Mouse (Mus musculus) hindbrain, embryonic 15.5 days (tissue): Measurements from ENCODE around the gene Fam189a2. TPM values are rescaled to one million over a fixed set of nuclear protein-coding genes. Genes with fewer than 3 reads are reported as not detected.

Experiments used
- ATAC-seq: fragments of 200-750 bp; cut with Nextera tagmentation; 2 replicates; pipeline ENCODE4 v1.8.0; 2017; ENCODE audit warnings: low read depth, moderate number of reproducible peaks, moderate TSS enrichment; ENCODE audit not compliant: low FRiP score
- H3K27ac ChIP-seq: fragments of 300-500 bp; sonication (generic); replicated peaks from 2 replicates; pipeline ENCODE4 v1.5.1; 2015; ENCODE audit warnings: mild to moderate bottlenecking, inconsistent platforms
- H3K27me3 ChIP-seq: fragments of 300-500 bp; sonication (generic); 2 replicates; pipeline ENCODE4 v1.6.1; 2015; ENCODE audit warnings: control low read depth, inconsistent platforms
- H3K36me3 ChIP-seq: fragments of 300-500 bp; sonication (generic); 2 replicates; pipeline ENCODE4 v1.6.1; 2015; ENCODE audit warnings: control low read depth, inconsistent platforms
- H3K4me1 ChIP-seq: fragments of 300-500 bp; sonication (generic); replicated peaks from 2 replicates; pipeline ENCODE4 v1.6.1; 2015; ENCODE audit warnings: control low read depth, inconsistent platforms
- H3K4me2 ChIP-seq: fragments of 300-500 bp; sonication (generic); 2 replicates; pipeline ENCODE4 v1.6.1; 2015; ENCODE audit warnings: moderate library complexity, mild to moderate bottlenecking, inconsistent platforms
- H3K4me3 ChIP-seq: fragments of 300-500 bp; sonication (generic); 2 replicates; pipeline ENCODE4 v1.5.1; 2015; ENCODE audit warnings: mild to moderate bottlenecking, inconsistent platforms
- H3K9ac ChIP-seq: fragments of 300-500 bp; sonication (generic); 2 replicates; pipeline ENCODE4 v1.6.1; 2015; ENCODE audit warnings: inconsistent platforms
- H3K9me3 ChIP-seq: fragments of 300-500 bp; sonication (generic); 2 replicates; pipeline ENCODE4 v1.6.1; 2016; ENCODE audit warnings: control low read depth, inconsistent platforms
- WGBS: fragments of 180-500 bp; shearing (Covaris S2); methylation state at CpG from one replicate; pipeline ENCODE4 v1.1.7; 2015; 5-methylcytosine and 5-hydroxymethylcytosine counted together
- polyA plus RNA-seq: library from polyadenylated mRNA; unstranded; fragments of >200 nt; fragmentation: Nextera tagmentation; extraction: Ambion mirVana; gene quantifications from 2 replicates; pipeline ENCODE4 v1.2.1, GENCODE M21; 2015

The Fam189a2 gene
- polyA plus RNA-seq, 1 experiment from 2014 or later, result 2.4 TPM

- 95% methylated on average over 8 of the region's 8 CpGs for WGBS
- H3K4me1 ChIP-seq, result peaks cover 14% of the 10 kb centered on the region
- H3K9me3 ChIP-seq, result no peaks in the 10 kb centered on the region
- H3K4me2 ChIP-seq, result no peak overlapping the region
- no peaks in the 10 kb centered on the region for H3K27me3 ChIP-seq
- H3K36me3 ChIP-seq, result no peaks in the 10 kb centered on the region
- no peak overlapping the region for H3K27ac ChIP-seq
- ATAC-seq, result no peak
- H3K4me3 ChIP-seq, result no peak overlapping the region
- H3K9ac ChIP-seq, result no peak overlapping the region
Measured at GRCm38 (mm10) chr19:23955461-23955860, 75.4 kb downstream of the Fam189a2 start.

DNA sequence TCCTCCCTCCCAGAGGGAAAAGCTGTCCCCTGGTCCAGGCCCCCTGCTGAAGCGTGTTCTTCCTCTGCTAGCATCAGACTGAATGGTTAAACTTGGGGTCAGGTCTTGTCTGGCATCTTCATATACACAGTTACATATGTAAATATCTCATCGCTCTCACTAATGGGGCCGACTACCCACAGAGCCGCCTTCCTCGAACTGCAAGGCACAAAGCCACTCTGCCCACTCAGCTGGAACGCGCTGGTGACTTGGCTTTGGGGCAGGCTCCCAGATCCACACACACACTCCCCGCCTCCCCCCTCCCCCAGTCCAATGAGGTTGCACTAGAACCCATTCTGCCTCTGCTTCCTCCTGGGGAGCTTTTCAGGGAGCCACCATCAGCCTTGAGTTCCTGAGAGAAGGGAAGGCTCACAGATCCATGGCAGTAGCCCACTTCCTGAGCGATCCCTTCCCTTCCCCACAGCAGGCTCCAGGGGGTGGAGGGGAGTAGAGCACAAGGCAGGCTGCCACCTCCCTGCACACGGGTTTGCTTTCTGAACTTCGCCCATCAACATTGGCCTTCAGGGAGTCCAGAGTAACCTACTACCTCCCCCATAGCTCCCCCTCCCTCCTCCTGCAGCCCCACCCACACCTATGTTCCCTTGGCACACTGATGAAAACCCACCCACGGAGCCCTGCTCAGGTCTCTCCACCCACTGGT is 82.4 kb downstream of the Fam189a2 start:
- WGBS, result 20% methylated on average over 12 of the region's 12 CpGs
- ATAC-seq, result peak; percentile 57; the same call in 1 of the 2 replicates
- Histone ChIP-seq H3K9ac (no peak overlapping the region), H3K27me3 (no peaks in the 10 kb centered on the region), H3K9me3 (no peaks in the 10 kb centered on the region), H3K4me1 (peaks cover 3% of the 10 kb centered on the region; the same call in 1 of the 2 replicates), H3K27ac (no peak overlapping the region), H3K36me3 (peaks cover 34% of the 10 kb centered on the region), H3K4me3 (no peak overlapping the region), H3K4me2 (no peak overlapping the region)

DNA sequence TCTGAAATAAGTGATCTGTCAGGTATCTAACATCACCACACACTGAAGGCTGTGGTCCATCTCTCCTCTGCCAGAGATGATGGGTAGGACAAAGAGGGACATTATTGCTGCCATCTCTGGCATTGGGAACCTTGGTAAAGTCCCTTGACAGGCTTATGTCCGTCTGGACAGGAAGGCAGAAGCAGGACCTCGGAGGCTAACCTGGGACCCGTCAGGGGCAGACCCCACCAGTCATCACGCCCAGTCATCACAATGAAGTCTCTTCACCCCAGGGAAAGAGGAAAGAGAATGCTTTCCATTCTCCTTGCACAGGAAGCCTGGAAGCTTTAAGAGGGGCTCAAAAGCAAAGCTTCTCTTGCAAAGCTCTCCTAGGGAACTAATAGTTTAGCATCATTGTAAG is 82.9 kb downstream of the Fam189a2 start:
- Histone ChIP-seq H3K4me3 (no peak overlapping the region), H3K36me3 (peaks cover 38% of the 10 kb centered on the region), H3K27ac (no peak overlapping the region), H3K9me3 (no peaks in the 10 kb centered on the region), H3K4me2 (no peak overlapping the region), H3K27me3 (no peaks in the 10 kb centered on the region), H3K9ac (no peak overlapping the region), H3K4me1 (peaks cover 3% of the 10 kb centered on the region; the same call in 1 of the 2 replicates)
- no peak for ATAC-seq
- 30% methylated on average over 4 of the region's 4 CpGs for WGBS

GRCm38 (mm10) chr19:23946751-23947150 is 84.1 kb downstream of the Fam189a2 start:
- Histone ChIP-seq H3K27ac (no peak overlapping the region), H3K4me2 (no peak overlapping the region), H3K4me3 (no peak overlapping the region), H3K9ac (no peak overlapping the region), H3K27me3 (no peaks in the 10 kb centered on the region), H3K9me3 (no peaks in the 10 kb centered on the region), H3K4me1 (peaks cover 3% of the 10 kb centered on the region; the same call in 1 of the 2 replicates), H3K36me3 (peaks cover 40% of the 10 kb centered on the region)
- ATAC-seq, result no peak
- WGBS, result 82% methylated on average over 4 of the region's 4 CpGs

DNA sequence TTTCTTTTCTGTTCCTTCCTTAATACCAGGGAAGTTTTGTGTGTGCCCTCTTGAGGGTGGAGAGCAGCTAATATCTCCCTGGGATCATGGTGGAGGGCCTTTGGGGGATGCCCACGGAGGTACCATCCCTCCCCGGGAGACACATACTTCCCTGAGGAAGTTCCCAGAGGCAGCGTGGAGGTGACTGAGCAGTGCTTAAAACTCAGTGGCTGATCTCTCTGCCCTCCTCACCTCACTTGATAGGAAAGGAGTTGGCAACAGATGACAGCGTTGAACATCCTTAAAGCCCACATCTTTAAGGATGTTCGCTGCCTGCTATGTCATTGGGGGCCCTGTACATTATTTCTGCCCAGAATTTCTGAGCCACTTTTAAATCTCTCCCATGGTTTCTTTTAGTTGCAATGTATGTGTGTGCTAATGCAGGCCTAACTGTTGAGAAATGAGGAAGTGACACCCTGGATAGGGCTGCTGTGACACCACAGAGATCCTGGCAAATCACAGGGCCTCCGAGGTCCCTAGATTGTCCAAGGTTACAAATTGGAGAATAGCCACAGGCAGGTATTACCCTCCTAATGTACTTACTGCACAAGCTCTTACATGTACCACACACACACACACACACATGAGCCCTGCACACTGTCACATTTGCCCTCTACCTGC is 84.7 kb downstream of the Fam189a2 start:
- no peak overlapping the region for H3K27ac ChIP-seq
- no peak overlapping the region for H3K9ac ChIP-seq
- no peak for ATAC-seq
- peaks cover 3% of the 10 kb centered on the region; the same call in 1 of the 2 replicates for H3K4me1 ChIP-seq
- no peaks in the 10 kb centered on the region for H3K9me3 ChIP-seq
- H3K27me3 ChIP-seq, result no peaks in the 10 kb centered on the region
- WGBS, result 91% methylated on average over 6 of the region's 6 CpGs
- H3K4me2 ChIP-seq, result no peak overlapping the region
- no peak overlapping the region for H3K4me3 ChIP-seq
- H3K36me3 ChIP-seq, result peaks cover 40% of the 10 kb centered on the region

- 92% methylated on average over 7 of the region's 7 CpGs for WGBS
- H3K36me3 ChIP-seq, result peaks cover 65% of the 10 kb centered on the region
- no peak for ATAC-seq
Measured at GRCm38 (mm10) chr19:23942886-23943285, 87.9 kb downstream of the Fam189a2 start.

GRCm38 (mm10) chr19:23941422-23941949 is 89.3 kb downstream of the Fam189a2 start:
- ATAC-seq, result no peak
- Histone ChIP-seq H3K27me3 (no peaks in the 10 kb centered on the region), H3K9me3 (no peaks in the 10 kb centered on the region), H3K27ac (no peak overlapping the region), H3K4me1 (no peaks in the 10 kb centered on the region), H3K36me3 (peaks cover 73% of the 10 kb centered on the region), H3K9ac (no peak overlapping the region), H3K4me3 (no peak overlapping the region), H3K4me2 (no peak overlapping the region)
- 53% methylated on average over 12 of the region's 12 CpGs for WGBS

More at GRCm38 (mm10) chr19:23942886-23943285, 87.9 kb downstream of the Fam189a2 start:
- Histone ChIP-seq H3K4me2 (no peak overlapping the region), H3K4me1 (no peaks in the 10 kb centered on the region), H3K27ac (no peak overlapping the region), H3K9ac (no peak overlapping the region), H3K9me3 (no peaks in the 10 kb centered on the region), H3K27me3 (no peaks in the 10 kb centered on the region), H3K4me3 (no peak overlapping the region)

DNA sequence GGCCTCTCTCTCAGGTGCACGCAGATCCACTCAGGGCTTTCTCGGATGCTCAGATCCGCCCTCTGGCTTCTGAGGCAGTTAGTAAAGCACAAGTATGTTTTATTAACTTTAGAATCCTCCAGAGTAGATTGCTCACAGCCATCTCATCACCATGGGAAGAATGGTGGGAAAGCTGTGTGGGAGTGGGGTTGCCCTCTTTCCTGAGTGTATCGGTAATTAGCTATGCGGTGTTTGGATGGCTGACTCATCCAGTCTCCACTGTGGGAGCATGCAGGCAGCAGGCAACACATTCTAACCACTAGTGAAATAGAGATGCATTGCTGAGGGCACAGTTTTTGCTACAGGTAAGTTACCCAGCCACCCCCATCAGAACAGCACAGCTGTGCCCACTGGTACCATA is 100.0 kb downstream of the Fam189a2 start:
- Histone ChIP-seq H3K4me2 (no peak overlapping the region), H3K9me3 (no peaks in the 10 kb centered on the region), H3K9ac (no peak overlapping the region), H3K4me1 (no peaks in the 10 kb centered on the region), H3K36me3 (peaks cover 38% of the 10 kb centered on the region), H3K4me3 (no peak overlapping the region), H3K27me3 (no peaks in the 10 kb centered on the region), H3K27ac (no peak overlapping the region; the same call in 1 of the 2 replicates)
- 93% methylated on average over 5 of the region's 5 CpGs for WGBS
- ATAC-seq, result no peak

- Histone ChIP-seq H3K36me3 (0 out of 2 replicates have a peak, but pooled peaks cover 8% of the 10 kb centered on the region), H3K9ac (no peak overlapping the region), H3K4me3 (no peak overlapping the region), H3K4me1 (no peaks in the 10 kb centered on the region), H3K4me2 (no peak overlapping the region), H3K9me3 (no peaks in the 10 kb centered on the region), H3K27ac (no peak overlapping the region), H3K27me3 (no peaks in the 10 kb centered on the region)
- no peak for ATAC-seq
- WGBS, result 92% methylated on average over 5 of the region's 5 CpGs
Measured at GRCm38 (mm10) chr19:23925541-23925940, 105.3 kb downstream of the Fam189a2 start.

DNA sequence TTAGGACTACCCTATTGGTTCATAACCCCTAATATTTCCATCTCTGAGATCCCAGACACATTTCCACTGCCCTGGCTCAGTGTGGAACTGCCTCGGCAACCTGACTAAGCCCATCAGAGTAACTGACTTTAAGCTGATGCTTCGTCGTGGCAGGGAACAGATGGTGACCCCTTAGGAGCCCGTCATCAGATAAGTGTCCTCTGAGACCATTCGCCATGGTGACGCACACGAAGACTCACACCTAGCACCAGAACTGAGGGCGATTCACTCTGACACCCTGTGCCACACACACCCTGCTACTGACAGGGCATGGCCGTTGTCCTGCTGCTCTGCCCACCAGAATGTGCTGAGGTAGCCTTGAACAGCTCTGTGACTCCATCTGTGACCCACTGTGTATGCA is 106.0 kb downstream of the Fam189a2 start:
- H3K4me1 ChIP-seq, result no peaks in the 10 kb centered on the region
- 0 out of 2 replicates have a peak, but pooled peaks cover 11% of the 10 kb centered on the region for H3K36me3 ChIP-seq
- 63% methylated on average over 9 of the region's 9 CpGs for WGBS
- H3K27ac ChIP-seq, result no peak overlapping the region
- no peak for ATAC-seq
- no peak overlapping the region for H3K9ac ChIP-seq
- H3K4me2 ChIP-seq, result no peak overlapping the region
- no peak overlapping the region for H3K4me3 ChIP-seq
- H3K27me3 ChIP-seq, result no peaks in the 10 kb centered on the region
- no peaks in the 10 kb centered on the region for H3K9me3 ChIP-seq

DNA sequence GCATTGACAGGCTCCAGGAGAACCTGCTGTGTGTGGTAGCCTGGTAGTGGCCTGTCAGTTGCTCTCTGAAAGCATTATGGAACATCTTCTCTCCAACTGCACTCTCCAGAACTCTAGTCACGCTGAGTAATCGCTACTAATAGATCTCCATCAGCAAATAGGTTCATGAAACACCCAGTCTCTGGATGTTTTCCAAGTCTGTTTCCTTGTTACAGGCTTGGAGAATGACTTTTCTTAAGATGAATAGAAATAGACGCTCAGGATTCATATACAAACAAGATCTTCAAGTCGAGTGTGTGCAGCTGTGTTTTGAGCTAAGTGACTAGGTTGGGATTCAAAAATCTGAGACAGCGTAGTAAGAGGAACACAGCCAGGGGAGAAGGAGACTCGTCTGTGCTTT is 106.8 kb downstream of the Fam189a2 start:
- Histone ChIP-seq H3K27ac (no peak overlapping the region), H3K4me1 (peaks cover 4% of the 10 kb centered on the region; the same call in 1 of the 2 replicates), H3K4me3 (no peak overlapping the region), H3K36me3 (0 out of 2 replicates have a peak, but pooled peaks cover 11% of the 10 kb centered on the region), H3K27me3 (no peaks in the 10 kb centered on the region), H3K9me3 (no peaks in the 10 kb centered on the region), H3K4me2 (no peak overlapping the region), H3K9ac (no peak overlapping the region)
- no peak for ATAC-seq
- WGBS, result 68% methylated on average over 6 of the region's 6 CpGs
